Mouse (Mus musculus): ENCODE data around the gene Atp8a2.
A peak's percentile ranks its signal among the peaks of the same experiment; 100 is the strongest.
"Not testable (repeated sequence)": the region's sequence is repeated elsewhere in the genome, so short reads cannot be mapped to it uniquely, and the experiment has no call there.

Gene Atp8a2

DNA sequence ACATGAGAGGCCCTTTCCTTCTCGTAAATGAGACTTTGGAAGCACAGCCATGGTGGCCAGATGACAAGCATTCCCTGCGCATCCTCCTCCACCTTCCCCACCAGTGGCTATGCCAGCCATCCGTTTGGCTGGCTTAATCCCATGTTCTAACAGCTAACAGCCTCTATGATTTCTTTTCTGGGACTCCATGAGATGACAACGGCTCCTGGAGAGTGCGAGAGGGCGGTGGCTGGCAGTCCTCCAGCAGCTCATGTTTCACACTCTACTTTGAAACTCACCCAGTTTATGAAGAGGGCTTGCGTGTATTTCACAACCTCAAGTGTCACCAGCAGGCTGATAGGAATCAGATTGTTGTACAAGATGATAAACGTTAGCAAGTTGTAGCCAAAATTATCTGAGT lies 170.3 kb downstream of the Atp8a2 start:
- DNase-seq (ENCODE audit: low read depth, low spot score), result peak; percentile 85

DNA sequence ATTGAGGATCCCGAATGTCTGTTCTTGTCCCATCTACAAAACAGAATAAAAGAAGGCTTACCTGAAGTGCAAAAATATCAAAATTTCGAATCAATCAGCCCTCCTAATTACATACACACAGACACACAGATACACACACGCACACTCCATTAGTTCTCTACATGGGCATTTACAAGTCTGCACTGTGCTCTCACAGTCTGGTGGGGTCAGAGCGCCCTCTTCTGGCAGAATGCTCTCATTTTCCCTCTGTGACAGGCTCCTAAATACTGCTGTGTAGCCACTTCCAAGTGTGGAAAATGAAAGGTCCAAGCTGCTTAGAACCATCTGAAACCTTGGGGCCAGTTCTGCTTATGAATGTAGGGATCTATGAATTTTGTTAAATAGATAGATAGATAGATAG lies 181.1 kb downstream of the Atp8a2 start:
- DNase-seq (ENCODE audit: low read depth, low spot score), result peak; percentile 59

GRCm38 (mm10) chr14:60001801-60002200 lies 195.2 kb downstream of the Atp8a2 start:
- DNase-seq (ENCODE audit: low read depth, low spot score), result no peak

DNA sequence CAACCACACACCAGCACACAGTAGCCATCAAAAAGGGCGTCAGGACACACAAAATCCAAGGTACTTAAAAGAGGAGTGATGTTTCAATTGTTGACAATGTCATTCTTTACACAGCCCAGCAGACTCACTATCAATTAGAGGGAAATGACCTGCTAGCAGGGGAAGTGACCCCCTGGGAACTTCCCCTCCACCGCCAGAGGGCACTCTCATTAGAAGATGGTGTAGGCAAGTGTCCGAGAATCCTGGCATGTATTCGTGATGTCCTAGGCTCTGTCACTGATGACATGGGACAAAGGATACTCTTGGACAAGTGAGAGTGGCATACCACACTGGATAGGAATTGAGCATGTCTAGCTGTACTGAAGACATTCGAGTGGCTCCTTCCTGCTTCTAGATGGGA lies 208.1 kb downstream of the Atp8a2 start:
- DNase-seq (ENCODE audit: low read depth, low spot score), result no peak

GRCm38 (mm10) chr14:59987975-59988374 lies 209.0 kb downstream of the Atp8a2 start:
- DNase-seq (ENCODE audit: low read depth, low spot score), result no peak

DNA sequence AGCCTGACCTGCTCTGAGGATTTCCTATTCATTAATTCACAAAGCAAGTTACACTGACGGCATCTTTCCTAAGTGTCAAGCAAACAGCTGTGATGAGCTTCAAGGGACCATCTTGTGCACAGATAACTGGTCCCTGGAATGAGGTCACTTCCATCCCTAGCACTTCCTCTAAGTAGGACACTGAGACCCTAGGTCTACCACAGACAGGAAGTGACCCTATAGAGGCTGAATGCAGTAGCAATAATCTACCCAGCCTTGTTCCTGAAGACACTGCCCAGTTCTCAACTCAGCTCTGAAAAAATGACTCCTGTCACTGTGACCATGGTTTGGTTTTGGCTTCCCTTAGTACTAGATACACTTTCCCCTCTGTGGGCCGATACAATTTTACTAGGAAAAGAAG lies 219.0 kb downstream of the Atp8a2 start:
- DNase-seq (ENCODE audit: low read depth, low spot score), result no peak

GRCm38 (mm10) chr14:59971221-59971730 lies 225.7 kb downstream of the Atp8a2 start:
- DNase-seq (ENCODE audit: low read depth, low spot score), result no peak

DNA sequence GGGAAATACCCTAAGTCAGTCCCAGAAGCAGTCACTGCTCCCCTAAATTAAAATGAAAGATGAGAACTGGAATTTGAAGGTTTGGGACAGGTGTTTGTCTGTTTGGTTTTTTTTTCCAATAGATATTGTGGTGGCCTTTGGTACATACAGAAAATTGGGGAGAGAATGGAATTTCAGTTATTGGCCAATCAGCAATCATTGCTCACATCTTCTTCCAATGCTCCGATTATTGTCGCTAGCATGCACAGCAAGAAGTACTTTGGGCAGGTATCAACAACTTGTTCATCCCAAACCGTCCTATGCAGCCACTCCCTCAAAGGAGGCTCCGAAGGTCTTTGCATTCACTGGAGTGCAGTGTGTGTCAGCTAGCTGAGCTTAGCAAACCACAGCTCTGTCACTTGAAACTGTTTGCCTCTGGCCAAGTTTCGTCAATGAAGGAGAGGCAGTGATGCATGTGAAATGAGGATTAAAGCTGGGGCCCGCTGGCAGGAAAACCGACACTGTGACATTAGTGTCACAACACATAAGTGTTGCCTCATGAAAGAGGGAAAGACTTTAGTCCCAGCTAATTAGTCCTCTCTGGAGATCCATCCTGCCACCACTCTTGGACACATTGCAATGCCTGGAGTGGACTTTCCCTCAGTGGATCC lies 227.4 kb downstream of the Atp8a2 start:
- no peak for DNase-seq (ENCODE audit: low read depth, low spot score)

GRCm38 (mm10) chr14:59967847-59968550 lies 229.0 kb downstream of the Atp8a2 start:
- no peak for DNase-seq (ENCODE audit: low read depth, low spot score)

DNA sequence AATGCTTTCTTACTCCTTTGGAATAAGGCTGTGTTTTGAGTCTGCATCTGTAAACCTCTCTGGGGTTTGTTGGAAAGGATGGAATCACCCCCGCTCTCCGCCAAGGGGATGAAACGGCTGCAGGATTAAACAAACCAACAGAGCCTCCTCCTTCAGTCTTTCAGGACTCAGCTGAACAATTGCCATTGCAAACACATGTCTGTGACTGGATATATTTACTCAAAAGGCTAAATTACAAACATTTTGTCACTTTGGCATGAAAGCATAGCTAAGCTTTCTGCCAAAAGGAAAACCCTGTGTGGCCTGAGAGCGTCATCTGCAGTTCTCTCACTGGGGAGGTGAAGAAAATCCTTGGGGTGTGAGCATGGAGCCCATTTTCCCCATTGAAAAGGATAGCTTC lies 230.0 kb downstream of the Atp8a2 start:
- DNase-seq (ENCODE audit: low read depth, low spot score), result no peak

DNA sequence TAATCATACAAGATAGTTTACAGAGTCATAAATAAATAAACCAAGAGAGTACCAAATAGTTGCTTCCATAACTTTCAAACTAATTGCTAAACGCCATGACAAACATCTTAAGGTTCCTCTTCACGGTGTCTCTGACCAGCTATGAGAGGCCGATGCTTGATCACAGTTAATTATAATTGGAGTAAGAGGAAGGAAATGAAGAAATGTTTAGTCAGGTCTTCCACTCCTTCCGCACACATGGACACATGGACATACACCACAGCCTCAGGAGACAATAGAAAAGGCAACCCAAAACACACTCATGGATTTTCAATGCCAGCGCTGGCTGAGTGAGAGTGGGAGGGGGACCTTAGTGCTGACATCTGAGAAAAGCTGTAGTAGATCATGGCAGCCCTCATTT lies 232.4 kb downstream of the Atp8a2 start:
- DNase-seq (ENCODE audit: low read depth, low spot score), result no peak

- no peak for DNase-seq (ENCODE audit: low read depth, low spot score)
Observed at GRCm38 (mm10) chr14:59960961-59961360, 236.0 kb downstream of the Atp8a2 start.

DNA sequence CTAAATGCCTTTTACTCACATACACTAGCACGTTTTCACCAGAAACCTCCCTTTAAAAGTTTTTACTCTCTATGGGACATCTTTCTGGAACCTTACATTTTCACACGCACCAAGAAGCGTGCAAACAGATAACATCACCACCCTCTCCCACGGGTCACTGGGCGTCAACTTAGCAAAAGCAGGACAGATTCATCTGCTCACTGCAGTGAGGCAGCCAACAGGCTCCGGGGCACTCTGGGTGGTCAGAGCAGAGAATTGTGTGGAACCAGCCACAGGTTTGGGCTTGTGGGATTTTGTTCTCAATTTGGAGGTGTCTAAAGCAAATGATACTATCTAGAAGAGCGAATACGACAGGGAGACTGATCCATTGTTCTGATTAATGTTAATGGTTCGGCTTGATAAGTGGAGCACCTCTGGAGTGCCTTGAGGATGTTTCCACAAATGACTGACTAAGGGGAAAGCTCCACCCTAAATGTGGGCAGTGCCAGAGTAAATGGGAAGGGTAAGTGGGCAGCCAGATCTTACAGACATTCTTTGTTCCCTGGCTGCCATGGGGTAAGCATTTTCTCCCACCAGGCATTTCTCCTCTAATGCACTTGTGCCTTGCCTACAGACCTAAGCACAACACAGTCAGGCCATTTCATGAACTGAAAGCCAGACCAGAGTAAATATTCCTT lies 236.6 kb downstream of the Atp8a2 start:
- DNase-seq (ENCODE audit: low read depth, low spot score), result no peak

GRCm38 (mm10) chr14:59959723-59960122 lies 237.3 kb downstream of the Atp8a2 start:
- DNase-seq (ENCODE audit: low read depth, low spot score), result no peak

- DNase-seq (ENCODE audit: low read depth, low spot score), result no peak
Observed at GRCm38 (mm10) chr14:59949983-59950382, 247.0 kb downstream of the Atp8a2 start.

DNA sequence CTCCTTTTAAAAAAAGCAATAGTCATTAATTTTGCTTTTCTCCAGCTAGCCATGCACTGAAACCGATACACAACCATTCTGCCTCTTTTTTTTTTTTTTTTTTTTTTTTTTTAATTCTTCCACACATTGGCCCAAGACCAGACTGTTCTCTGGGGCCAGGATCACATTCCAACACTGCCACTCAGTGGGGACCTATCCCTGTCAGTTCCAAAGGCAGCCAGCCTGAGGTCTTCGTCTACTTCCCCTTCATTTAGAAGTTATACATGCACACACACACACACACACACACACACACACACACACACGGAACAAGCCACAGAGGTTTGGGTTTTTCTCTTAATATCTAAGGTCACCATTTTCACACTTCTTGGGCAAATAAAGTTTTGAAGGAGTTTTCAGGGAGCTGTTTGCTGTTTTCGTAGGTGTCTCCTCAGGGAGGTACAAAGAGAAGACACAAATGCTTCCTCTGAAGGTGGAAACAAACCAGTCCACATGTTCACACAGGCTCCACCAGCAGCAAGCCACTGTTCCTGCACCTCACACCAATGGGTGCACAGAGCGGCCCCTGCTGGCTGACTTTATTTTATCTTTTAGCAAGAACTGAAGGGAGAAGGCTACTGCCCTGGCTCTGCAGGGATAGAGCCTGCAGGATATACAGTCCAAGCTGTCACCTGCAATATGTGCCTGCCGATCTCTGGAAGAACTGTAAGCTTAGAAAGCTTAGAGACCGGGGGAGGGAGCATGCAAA lies 253.9 kb downstream of the Atp8a2 start:
- DNase-seq (ENCODE audit: low read depth, low spot score), result peak; percentile 45

DNA sequence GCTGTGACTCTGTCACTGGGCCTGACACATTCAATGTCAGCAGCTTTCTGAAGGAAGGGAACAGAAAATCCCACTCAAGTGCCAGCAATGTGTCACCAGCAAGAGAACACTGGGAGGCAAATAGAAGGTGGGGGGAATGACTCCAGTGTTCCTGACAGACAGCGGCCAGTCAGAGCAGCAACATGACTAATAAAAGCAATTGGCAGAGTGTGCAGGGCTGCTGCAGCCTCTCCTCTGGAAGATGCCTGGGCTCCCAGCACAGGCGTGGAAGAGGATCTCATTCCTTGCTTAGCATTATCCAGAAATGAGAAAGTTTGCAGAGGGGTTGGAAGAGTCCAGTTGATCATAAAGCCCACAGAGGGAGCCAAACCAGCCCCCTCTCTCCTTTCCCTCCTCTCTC lies 254.8 kb downstream of the Atp8a2 start:
- DNase-seq (ENCODE audit: low read depth, low spot score), result no peak

DNA sequence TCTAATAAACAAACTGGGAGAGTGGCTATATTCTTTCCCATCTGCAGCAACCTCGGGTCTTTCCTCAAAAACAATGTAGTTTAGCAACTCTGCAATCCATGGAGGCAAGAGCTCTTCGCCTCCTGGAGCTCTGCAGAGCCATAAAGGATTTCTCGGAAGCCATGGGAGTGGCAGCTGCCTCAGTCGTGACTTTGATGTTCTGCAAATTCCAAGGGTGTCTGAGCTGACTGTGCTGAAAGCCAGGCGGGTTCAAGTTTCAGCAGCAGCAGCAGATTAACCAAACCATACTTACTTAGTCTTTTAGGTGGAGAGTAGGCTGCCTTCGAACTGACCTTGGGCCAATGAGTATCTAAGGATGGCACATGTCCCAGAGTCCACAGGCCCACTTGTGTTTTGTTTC lies 264.6 kb downstream of the Atp8a2 start:
- no peak for DNase-seq (ENCODE audit: low read depth, low spot score)

DNA sequence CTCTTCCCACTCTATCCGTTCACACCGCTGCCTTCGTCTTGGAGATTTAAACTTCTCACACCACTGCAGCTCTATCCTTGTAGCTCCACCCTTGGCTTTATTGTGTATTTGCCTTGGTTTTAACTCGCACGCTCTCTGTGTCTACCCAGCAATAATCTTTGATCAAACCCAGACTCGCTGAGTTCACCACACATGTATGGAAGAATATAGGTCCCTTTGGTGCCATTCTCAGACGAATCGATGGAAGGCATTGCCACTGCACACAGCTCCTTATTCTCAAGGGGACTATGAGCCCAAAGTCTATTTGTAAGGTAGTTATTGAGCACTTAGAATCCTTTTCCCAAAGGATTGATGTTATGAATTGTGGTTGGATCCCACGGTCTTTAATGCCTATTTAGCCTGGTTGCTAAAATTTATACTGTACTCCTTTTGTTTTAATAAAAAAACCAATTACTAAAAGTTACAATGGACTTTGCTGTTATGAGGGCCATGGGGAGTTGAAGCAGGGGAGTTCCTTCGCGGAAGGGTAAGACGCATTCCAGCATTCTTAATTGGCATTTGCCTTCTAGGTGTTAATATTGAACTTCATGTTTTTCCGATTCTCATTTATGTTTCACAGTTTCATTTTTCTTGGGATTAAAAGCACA lies 265.4 kb downstream of the Atp8a2 start:
- DNase-seq (ENCODE audit: low read depth, low spot score), result no peak

DNA sequence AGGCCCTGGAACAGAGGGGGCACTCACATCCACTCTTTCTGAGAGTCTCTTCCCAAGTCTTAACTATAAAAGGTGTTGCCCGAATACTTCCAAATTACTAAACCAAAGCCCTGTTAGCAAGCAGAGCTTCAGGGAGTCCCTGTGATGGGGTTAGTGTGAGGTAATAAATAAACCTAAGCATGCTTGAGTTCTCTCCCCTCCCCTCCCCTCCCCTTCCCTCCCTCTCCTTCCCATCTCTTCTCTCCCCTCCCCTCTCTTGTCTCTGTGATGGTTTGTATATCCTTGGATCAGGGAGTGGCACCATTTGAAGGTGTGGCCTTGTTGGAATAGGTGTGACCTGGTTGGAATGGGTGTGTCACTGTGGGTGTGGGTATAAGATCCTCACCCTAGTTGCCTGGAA lies 267.8 kb downstream of the Atp8a2 start:
- DNase-seq (ENCODE audit: low read depth, low spot score), result not testable (repeated sequence)

DNA sequence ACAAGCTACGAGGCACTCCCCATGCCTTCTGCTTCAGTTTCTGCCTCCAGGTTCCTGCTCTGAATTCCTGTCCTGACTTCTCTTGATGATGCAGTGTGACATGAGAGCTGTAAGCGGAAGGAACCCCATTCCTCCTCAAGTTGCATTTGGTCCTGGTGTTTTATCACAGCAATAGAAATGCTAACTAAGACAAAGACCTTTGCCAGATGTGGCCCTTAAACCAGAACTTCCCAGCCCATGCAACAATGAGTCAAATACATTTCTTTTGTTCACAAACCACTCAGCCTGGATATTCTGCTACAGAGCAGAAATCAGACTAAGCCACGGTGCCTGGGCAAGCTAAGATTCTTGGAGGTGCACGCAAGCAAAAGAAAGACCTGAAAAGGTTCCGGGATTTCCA lies 268.2 kb downstream of the Atp8a2 start:
- DNase-seq (ENCODE audit: low read depth, low spot score), result no peak

DNA sequence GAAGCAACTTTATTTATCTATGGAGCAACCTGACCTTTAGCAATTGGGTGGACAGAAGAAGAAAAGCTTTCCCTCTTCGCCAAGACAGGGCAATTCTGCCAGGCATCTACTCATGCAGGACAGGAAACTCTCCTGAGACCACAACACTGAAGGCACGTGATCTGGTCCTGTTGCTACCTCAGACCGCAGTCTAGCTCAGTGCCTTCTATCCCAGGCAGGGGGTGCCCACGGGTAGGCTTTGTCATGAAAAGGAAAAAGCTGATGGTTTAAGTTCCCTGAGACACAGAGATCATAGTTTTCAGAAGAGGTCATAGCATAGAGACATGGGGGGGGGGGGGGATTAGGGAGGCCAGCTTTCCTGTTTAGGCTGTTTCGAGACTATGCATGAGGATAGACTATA lies 269.2 kb downstream of the Atp8a2 start:
- no peak for DNase-seq (ENCODE audit: low read depth, low spot score)

All from telencephalon, adult 2 months (tissue).